Mouse (Mus musculus) 3134 (cell line): ENCODE measurements at regions not wholly inside any gene's neighbourhood (a gene's known extent, or its start where the extent isn't known, plus 50 kb on each side); places are given as distances from the start of the nearest gene placed in this dataset.

Experiments
- DNase-seq: peaks from one replicate; pipeline ENCODE4 v3.0.0-alpha.2; 2011; ENCODE audit warnings: low spot score; ENCODE audit not compliant: insufficient read length; ENCODE audit errors: extremely low read depth

- DNase-seq: no peak
These were observed 509.4 kb upstream of the Intu start for GRCm38 (mm10) chr3:40021682-40022081.

GRCm38 (mm10) chr3:40027713-40028112 is 503.4 kb upstream of the Intu start:
- no peak for DNase-seq

- no peak for DNase-seq
These were observed 494.9 kb upstream of the Intu start for GRCm38 (mm10) chr3:40036177-40036576.

GRCm38 (mm10) chr3:40049721-40050120 is 481.4 kb upstream of the Intu start:
- DNase-seq: no peak

- DNase-seq: no peak
These were observed 472.8 kb upstream of the Intu start for GRCm38 (mm10) chr3:40058281-40058680.

- no peak for DNase-seq
These were observed 472.2 kb upstream of the Intu start for GRCm38 (mm10) chr3:40058719-40059420.

- no peak for DNase-seq
These were observed 460.9 kb upstream of the Intu start for GRCm38 (mm10) chr3:40070137-40070667.

GRCm38 (mm10) chr3:40076824-40077223 is 454.3 kb upstream of the Intu start:
- DNase-seq: no peak

GRCm38 (mm10) chr3:40085116-40085515 is 446.0 kb upstream of the Intu start:
- no peak for DNase-seq

GRCm38 (mm10) chr3:40091773-40092343 is 439.2 kb upstream of the Intu start:
- DNase-seq: no peak

- DNase-seq: no peak
These were observed 438.2 kb upstream of the Intu start for GRCm38 (mm10) chr3:40092765-40093368.

- DNase-seq: no peak
These were observed 437.0 kb upstream of the Intu start for GRCm38 (mm10) chr3:40094040-40094439.

GRCm38 (mm10) chr3:40094701-40095100 is 436.4 kb upstream of the Intu start:
- DNase-seq: no peak

GRCm38 (mm10) chr3:40102698-40103097 is 428.4 kb upstream of the Intu start:
- no peak for DNase-seq

- no peak for DNase-seq
These were observed 416.3 kb upstream of the Intu start for GRCm38 (mm10) chr3:40114811-40115210.

GRCm38 (mm10) chr3:40118551-40118950 is 412.5 kb upstream of the Intu start:
- DNase-seq: no peak

GRCm38 (mm10) chr3:40119462-40119861 is 411.6 kb upstream of the Intu start:
- no peak for DNase-seq

GRCm38 (mm10) chr3:40120298-40120875 is 410.7 kb upstream of the Intu start:
- DNase-seq: no peak

- DNase-seq: no peak
These were observed 407.4 kb upstream of the Intu start for GRCm38 (mm10) chr3:40123558-40124236.

GRCm38 (mm10) chr3:40126903-40127302 is 404.2 kb upstream of the Intu start:
- no peak for DNase-seq
